Mouse (Mus musculus) intestine, postnatal 0 days (tissue): ENCODE results near the gene Dzip1l. TPM values are rescaled to one million over a fixed set of nuclear protein-coding genes. Genes with fewer than 3 reads are reported as not detected.
"Not testable (repeated sequence)": the region's sequence is repeated elsewhere in the genome, so short reads cannot be mapped to it uniquely, and the experiment has no call there.

Experiments used
- ATAC-seq: fragments of 200-750 bp; cut with Nextera tagmentation; 2 replicates; pipeline ENCODE4 v1.8.0; 2017; ENCODE audit warnings: mild to moderate bottlenecking, moderate TSS enrichment, moderate library complexity
- H3K27ac ChIP-seq: fragments of 300-500 bp; sonication (generic); 2 replicates; pipeline ENCODE4 v1.5.1; 2014; ENCODE audit warnings: mild to moderate bottlenecking, low read depth, low read length, moderate library complexity
- H3K27me3 ChIP-seq: fragments of 300-500 bp; sonication (generic); replicated peaks from 2 replicates; pipeline ENCODE4 v1.6.1; 2014; ENCODE audit warnings: low read length, mixed read lengths; ENCODE audit not compliant: control insufficient read depth, insufficient read depth
- H3K36me3 ChIP-seq: fragments of 300-500 bp; sonication (generic); 2 replicates; pipeline ENCODE4 v1.6.1; 2014; ENCODE audit warnings: mild to moderate bottlenecking, moderate library complexity; ENCODE audit not compliant: control insufficient read depth, insufficient read depth
- H3K4me1 ChIP-seq: fragments of 300-500 bp; sonication (generic); replicated peaks from 2 replicates; pipeline ENCODE4 v1.6.1; 2014; ENCODE audit warnings: antibody characterized with exemption, low read length, mixed read lengths; ENCODE audit not compliant: control insufficient read depth, insufficient read depth
- H3K4me2 ChIP-seq: fragments of 300-500 bp; sonication (generic); replicated peaks from 2 replicates; pipeline ENCODE4 v1.6.1; 2014; ENCODE audit warnings: low read depth, mild to moderate bottlenecking, moderate library complexity
- H3K4me3 ChIP-seq: fragments of 300-500 bp; sonication (generic); 2 replicates; pipeline ENCODE4 v1.5.1; 2014; ENCODE audit warnings: low read depth, low read length
- H3K9ac ChIP-seq: fragments of 300-500 bp; sonication (generic); 2 replicates; pipeline ENCODE4 v1.6.1; 2014; ENCODE audit warnings: mild to moderate bottlenecking, low read depth, low read length
- H3K9me3 ChIP-seq: fragments of 300-500 bp; sonication (generic); 2 replicates; pipeline ENCODE4 v1.6.1; 2016; ENCODE audit warnings: mixed run types; ENCODE audit not compliant: control insufficient read depth
- CTCF ChIP-seq: sonication (generic); IDR thresholded peaks from 2 replicates; pipeline ENCODE4 v1.5.1; 2016; ENCODE audit warnings: low read depth, mild to moderate bottlenecking, control low read depth, antibody characterized with exemption, moderate library complexity
- WGBS: fragments of 180-500 bp; shearing (Covaris S2); extraction: QIAGEN DNeasy Blood & Tissue Kit; methylation state at CpG from one replicate; pipeline ENCODE4 v1.1.7; 2014; 5-methylcytosine and 5-hydroxymethylcytosine counted together
- polyA plus RNA-seq: library from polyadenylated mRNA; unstranded; fragments of >200 nt; fragmentation: Nextera tagmentation; extraction: Ambion mirVana; gene quantifications from 2 replicates; pipeline ENCODE4 v1.2.1, GENCODE M21; 2015

The Dzip1l gene
- polyA plus RNA-seq: 3.3 and 4.1 TPM in 2 replicates

- H3K27ac ChIP-seq: peak within 1 kb of the TSS; percentile 71; the same call in 1 of the 2 replicates
- no peaks in the 10 kb centered on the region for H3K36me3 ChIP-seq
- peak; percentile 65 for ATAC-seq
- H3K9me3 ChIP-seq: no peaks in the 10 kb centered on the region
- no peak for TF ChIP-seq CTCF
- H3K27me3 ChIP-seq: 0 out of 2 replicates have a peak, but pooled peaks cover 4% of the 10 kb centered on the region
- H3K9ac ChIP-seq: peak within 1 kb of the TSS; percentile 40; the same call in 1 of the 2 replicates
- WGBS: 2% methylated on average over 42 of the region's 44 CpGs
- peak within 1 kb of the TSS; percentile 53 for H3K4me3 ChIP-seq
- no peaks in the 10 kb centered on the region for H3K4me1 ChIP-seq
- peak within 1 kb of the TSS; percentile 72 for H3K4me2 ChIP-seq
Measured at GRCm38 (mm10) chr9:99629281-99630011, at the start of gene Dzip1l. Dzip1l (plus strand) TSS chr9:99629496.

- H3K27me3 ChIP-seq: no peaks in the 10 kb centered on the region
- no peak overlapping the region for H3K4me3 ChIP-seq
- H3K27ac ChIP-seq: no peak overlapping the region
- no peak for ATAC-seq
- H3K36me3 ChIP-seq: peaks cover 33% of the 10 kb centered on the region
- no peak overlapping the region for H3K4me2 ChIP-seq
- no peaks in the 10 kb centered on the region for H3K4me1 ChIP-seq
- no peak overlapping the region for H3K9ac ChIP-seq
- no peaks in the 10 kb centered on the region for H3K9me3 ChIP-seq
- 35% methylated on average over 2 of the region's 2 CpGs for WGBS
- peak; percentile 87 for TF ChIP-seq CTCF
Measured at GRCm38 (mm10) chr9:99580655-99581054, 48.6 kb upstream of the Dzip1l start.

- ATAC-seq: no peak
- Histone ChIP-seq H3K27ac (no peak overlapping the region), H3K9ac (no peak overlapping the region), H3K27me3 (no peaks in the 10 kb centered on the region), H3K4me2 (no peak overlapping the region), H3K4me1 (no peaks in the 10 kb centered on the region), H3K36me3 (peaks cover 17% of the 10 kb centered on the region), H3K9me3 (no peaks in the 10 kb centered on the region), H3K4me3 (no peak overlapping the region)
- TF ChIP-seq CTCF: peak; percentile 92
- WGBS: 27% methylated on average over 8 of the region's 8 CpGs
Measured at GRCm38 (mm10) chr9:99587505-99588202, 41.6 kb upstream of the Dzip1l start.

GRCm38 (mm10) chr9:99591144-99591543 lies 38.2 kb upstream of the Dzip1l start:
- ATAC-seq: no peak
- TF ChIP-seq CTCF: no peak
- WGBS: 66% methylated on average over 8 of the region's 8 CpGs
- H3K9ac ChIP-seq: no peak overlapping the region
- H3K4me2 ChIP-seq: no peak overlapping the region
- no peaks in the 10 kb centered on the region for H3K36me3 ChIP-seq
- H3K27me3 ChIP-seq: no peaks in the 10 kb centered on the region
- H3K4me1 ChIP-seq: no peaks in the 10 kb centered on the region
- H3K4me3 ChIP-seq: no peak overlapping the region
- H3K9me3 ChIP-seq: no peaks in the 10 kb centered on the region
- no peak overlapping the region for H3K27ac ChIP-seq

- H3K9ac ChIP-seq: not testable (repeated sequence)
- 94% methylated on average over 6 of the region's 6 CpGs for WGBS
Measured at GRCm38 (mm10) chr9:99599127-99599526, 30.2 kb upstream of the Dzip1l start.

GRCm38 (mm10) chr9:99603566-99603965 lies 25.7 kb upstream of the Dzip1l start:
- H3K4me3 ChIP-seq: no peak overlapping the region
- no peak for ATAC-seq
- 69% methylated on average over 2 of the region's 2 CpGs for WGBS
- no peak overlapping the region for H3K27ac ChIP-seq
- H3K27me3 ChIP-seq: no peaks in the 10 kb centered on the region
- H3K4me1 ChIP-seq: no peaks in the 10 kb centered on the region
- H3K4me2 ChIP-seq: no peak overlapping the region
- no peak for TF ChIP-seq CTCF
- H3K36me3 ChIP-seq: no peaks in the 10 kb centered on the region
- H3K9ac ChIP-seq: no peak overlapping the region
- no peaks in the 10 kb centered on the region for H3K9me3 ChIP-seq

More at GRCm38 (mm10) chr9:99599127-99599526, 30.2 kb upstream of the Dzip1l start:
- H3K4me2 ChIP-seq, H3K4me1 ChIP-seq, H3K27ac ChIP-seq, ATAC-seq, H3K9me3 ChIP-seq, H3K27me3 ChIP-seq, H3K4me3 ChIP-seq, H3K36me3 ChIP-seq: not testable (repeated sequence)
